Mouse (Mus musculus): ENCODE measurements at regions not wholly inside any gene's neighbourhood (a gene's known extent, or its start where the extent isn't known, plus 50 kb on each side); places are given as distances from the start of the nearest gene placed in this dataset.
A peak's percentile ranks its signal among the peaks of the same experiment; 100 is the strongest.

- no peak for DNase-seq (ENCODE audit: low read depth, low spot score)
Measured at GRCm38 (mm10) chr13:90738513-90738912, 166.6 kb downstream of the Atp6ap1l start.

- no peak for DNase-seq (ENCODE audit: low read depth, low spot score)
Measured at GRCm38 (mm10) chr13:90733265-90733664, 171.9 kb downstream of the Atp6ap1l start.

GRCm38 (mm10) chr13:90729078-90729477, 176.1 kb downstream of the Atp6ap1l start:
- DNase-seq (ENCODE audit: low read depth, low spot score) = no peak

GRCm38 (mm10) chr13:90727816-90728215, 177.3 kb downstream of the Atp6ap1l start:
- DNase-seq (ENCODE audit: low read depth, low spot score) = no peak

GRCm38 (mm10) chr13:90725053-90725827, 179.9 kb downstream of the Atp6ap1l start:
- DNase-seq (ENCODE audit: low read depth, low spot score) = no peak

- no peak for DNase-seq (ENCODE audit: low read depth, low spot score)
Measured at GRCm38 (mm10) chr13:90724598-90724997, 180.6 kb downstream of the Atp6ap1l start.

GRCm38 (mm10) chr13:90723533-90723898, 181.6 kb downstream of the Atp6ap1l start:
- DNase-seq (ENCODE audit: low read depth, low spot score) = no peak

- no peak for DNase-seq (ENCODE audit: low read depth, low spot score)
Measured at GRCm38 (mm10) chr13:90722599-90723532, 182.3 kb downstream of the Atp6ap1l start.

GRCm38 (mm10) chr13:90684324-90684723, 220.8 kb downstream of the Atp6ap1l start:
- DNase-seq (ENCODE audit: low read depth, low spot score) = no peak

GRCm38 (mm10) chr13:90679162-90680010, 225.8 kb downstream of the Atp6ap1l start:
- DNase-seq (ENCODE audit: low read depth, low spot score) = no peak

GRCm38 (mm10) chr13:90673823-90674222, 231.3 kb downstream of the Atp6ap1l start:
- DNase-seq (ENCODE audit: low read depth, low spot score) = no peak

- DNase-seq (ENCODE audit: low read depth, low spot score) = no peak
Measured at GRCm38 (mm10) chr13:90673079-90673478, 232.1 kb downstream of the Atp6ap1l start.

GRCm38 (mm10) chr13:90661567-90662141, 243.5 kb downstream of the Atp6ap1l start:
- DNase-seq (ENCODE audit: low read depth, low spot score) = no peak

GRCm38 (mm10) chr13:90660950-90661349, 244.2 kb downstream of the Atp6ap1l start:
- no peak for DNase-seq (ENCODE audit: low read depth, low spot score)

GRCm38 (mm10) chr13:90659087-90659486, 246.1 kb downstream of the Atp6ap1l start:
- no peak for DNase-seq (ENCODE audit: low read depth, low spot score)

GRCm38 (mm10) chr13:90646356-90646755, 258.8 kb downstream of the Atp6ap1l start:
- no peak for DNase-seq (ENCODE audit: low read depth, low spot score)

- no peak for DNase-seq (ENCODE audit: low read depth, low spot score)
Measured at GRCm38 (mm10) chr13:90644216-90644615, 260.9 kb downstream of the Atp6ap1l start.

- DNase-seq (ENCODE audit: low read depth, low spot score) = peak; percentile 62
Measured at GRCm38 (mm10) chr13:90643575-90644215, 261.5 kb downstream of the Atp6ap1l start.

- DNase-seq (ENCODE audit: low read depth, low spot score) = peak; percentile 78
Measured at GRCm38 (mm10) chr13:90643109-90643508, 262.0 kb downstream of the Atp6ap1l start.

GRCm38 (mm10) chr13:90642206-90642823, 262.8 kb downstream of the Atp6ap1l start:
- no peak for DNase-seq (ENCODE audit: low read depth, low spot score)

Data from brain, embryonic 18.5 days (tissue).